Comparison of ENCODE assay signal across 22 mouse cellular contexts in genomic region chr11:84711886-84712285, GRCm38 (mm10).
"Had no signal": no experiment of that assay in that cellular context is flagged by ENCODE, and none has a peak within 500 bp of the region (broad histone marks: within the 10 kb centered on the region; RNA-seq: fewer than 3 reads in every experiment).

No protein-coding gene starts in this region.

- H3K4me3 ChIP-seq: gastrocnemius, adult 2 months; heart, embryonic 10.5 days; heart, embryonic 12.5 days; hindbrain, embryonic 13.5 days; hindbrain, embryonic 15.5 days; intestine, embryonic 15.5 days; layer of hippocampus, adult 2 months; left cerebral cortex, adult 2 months; limb, embryonic 13.5 days; limb, embryonic 15.5 days had no signal

- H3K9ac ChIP-seq: heart, embryonic 12.5 days; hindbrain, embryonic 13.5 days; hindbrain, embryonic 15.5 days; intestine, embryonic 15.5 days; limb, embryonic 13.5 days; limb, embryonic 15.5 days had no signal

- H3K36me3 ChIP-seq: heart, embryonic 10.5 days; heart, embryonic 12.5 days; hindbrain, embryonic 13.5 days; hindbrain, embryonic 15.5 days; intestine, embryonic 15.5 days; limb, embryonic 13.5 days; limb, embryonic 15.5 days had no signal

- H3K9me3 ChIP-seq: heart, embryonic 10.5 days; heart, embryonic 12.5 days; hindbrain, embryonic 13.5 days; hindbrain, embryonic 15.5 days; intestine, embryonic 15.5 days; limb, embryonic 13.5 days; limb, embryonic 15.5 days had no signal

- DNase-seq: gastrocnemius, adult 2 months; gastrocnemius, postnatal 10 days; gastrocnemius, postnatal 25 days; heart, adult 18-20 months; heart, postnatal 10 days; heart, postnatal 4 days; kidney, adult 18-20 months; kidney, adult 8-10 months; kidney, postnatal 10 days; kidney, postnatal 25 days; kidney, postnatal 4 days had no signal

- ATAC-seq: inflammation-experienced regulatory T-cells, adult 6 months; intestine, embryonic 15.5 days; intestine, postnatal 0 days had no signal

- H3K4me2 ChIP-seq: heart, embryonic 12.5 days; hindbrain, embryonic 13.5 days; hindbrain, embryonic 15.5 days; intestine, embryonic 15.5 days; limb, embryonic 13.5 days; limb, embryonic 15.5 days had no signal

- H3K27me3 ChIP-seq: hindbrain, embryonic 15.5 days; intestine, embryonic 15.5 days had no signal

- H3K27ac ChIP-seq: gastrocnemius, adult 2 months; heart, embryonic 10.5 days; hindbrain, embryonic 13.5 days; hindbrain, embryonic 15.5 days; intestine, embryonic 15.5 days; layer of hippocampus, adult 2 months; left cerebral cortex, adult 2 months; limb, embryonic 13.5 days; limb, embryonic 15.5 days had no signal
